Mouse (Mus musculus) ES-E14 (cell line): ENCODE data around the gene Tead2. TPM values are rescaled to one million over a fixed set of nuclear protein-coding genes. Genes with fewer than 3 reads are reported as not detected.

Experiments
- DNase-seq: peaks from one replicate; pipeline ENCODE4 v3.0.0-alpha.2; 2013; ENCODE audit warnings: low read depth, low spot score
- H3K27ac ChIP-seq: 2 replicates; pipeline ENCODE4 v1.5.1; 2012; ENCODE audit warnings: low read depth, mild to moderate bottlenecking, low read length, moderate library complexity, mixed read lengths; ENCODE audit not compliant: poor library complexity, insufficient read depth, severe bottlenecking
- H3K36me3 ChIP-seq: 2 replicates; pipeline ENCODE4 v1.6.1; 2012; ENCODE audit warnings: mild to moderate bottlenecking, low read length, moderate library complexity, mixed read lengths; ENCODE audit not compliant: control insufficient read depth, poor library complexity, insufficient read depth, severe bottlenecking
- H3K4me1 ChIP-seq, 2 experiments: fragments of 150-350 bp in 1 of 2; sonication (generic) in 1 of 2; 2 replicates each; pipeline ENCODE4 v1.6.1; 2012; ENCODE audit warnings: low read length in 2 of 2, mild to moderate bottlenecking in 1 of 2, mixed read lengths in 1 of 2; ENCODE audit not compliant: control insufficient read depth in 2 of 2, insufficient read depth in 2 of 2, poor library complexity in 1 of 2
- H3K4me3 ChIP-seq, 2 experiments: fragments of 150-350 bp in 1 of 2; sonication (generic) in 1 of 2; 2 replicates each; pipeline ENCODE4 v1.5.1; 2012; ENCODE audit warnings: low read length in 2 of 2, low read depth in 1 of 2, mild to moderate bottlenecking in 1 of 2, mixed read lengths in 1 of 2; ENCODE audit not compliant: insufficient read depth in 1 of 2, poor library complexity in 1 of 2, severe bottlenecking in 1 of 2
- H3K9ac ChIP-seq: 2 replicates; pipeline ENCODE4 v1.6.1; 2012; ENCODE audit warnings: low read depth, mild to moderate bottlenecking, low read length, mixed read lengths; ENCODE audit not compliant: poor library complexity, insufficient read depth, severe bottlenecking
- H3K9me3 ChIP-seq: fragments of 150-350 bp; sonication (generic); 2 replicates; pipeline ENCODE4 v1.6.1; 2012; ENCODE audit warnings: low read depth, mild to moderate bottlenecking, low read length; ENCODE audit not compliant: control insufficient read depth, insufficient read depth
- CHD2 ChIP-seq: IDR thresholded peaks from 2 replicates; pipeline ENCODE4 v1.6.1; 2014; ENCODE audit warnings: mild to moderate bottlenecking, low read depth, low read length, inconsistent platforms
- HCFC1 ChIP-seq: IDR thresholded peaks from 2 replicates; pipeline ENCODE4 v1.6.1; 2012; ENCODE audit warnings: low read length, inconsistent platforms, borderline replicate concordance; ENCODE audit not compliant: insufficient read depth
- MAFK ChIP-seq: IDR thresholded peaks from 2 replicates; pipeline ENCODE4 v1.6.1; 2014; ENCODE audit warnings: mild to moderate bottlenecking, low read depth, low read length, inconsistent platforms; ENCODE audit not compliant: insufficient read depth
- ZC3H11A ChIP-seq: IDR thresholded peaks from 2 replicates; pipeline ENCODE4 v1.6.1; 2012; ENCODE audit warnings: low read depth, mild to moderate bottlenecking, inconsistent platforms, low read length, borderline replicate concordance
- ZNF384 ChIP-seq: IDR thresholded peaks from 2 replicates; pipeline ENCODE4 v1.6.1; 2012; ENCODE audit warnings: low read depth, low read length, inconsistent platforms
- in situ Hi-C, 2 experiments: fragments of 600-800 bp; cut with MboI; formaldehyde crosslinking; loops; one replicate each; pipeline ENCODE4 v1.15.1; 2025; ENCODE audit warnings: low sequenced_read_pairs in 2 of 2, inconsistent platforms in 1 of 2; ENCODE audit not compliant: unreplicated experiment in 2 of 2
- total RNA-seq: library from RNA; depleted of rRNA; stranded (reverse); fragments of 300-350 nt; gene quantifications from 2 replicates; pipeline ENCODE4 v1.2.3, GENCODE M21; 2012

Gene Tead2
- total RNA-seq, 1 experiment, result 95.9 TPM

- peaks cover 36% of the 10 kb centered on the region for H3K36me3 ChIP-seq
- no peak overlapping the region for H3K4me3 ChIP-seq
- H3K27ac ChIP-seq, result no peak overlapping the region
- DNase-seq, result no peak
- in situ Hi-C loops, result no loop called here
- peaks cover 7 to 22% of the 10 kb centered on the region in 2 experiments for H3K4me1 ChIP-seq
- no peaks in the 10 kb centered on the region for H3K9me3 ChIP-seq
- TF ChIP-seq ZNF384, result no peak
- TF ChIP-seq HCFC1, result no peak
- no peak for TF ChIP-seq MAFK
- no peak for TF ChIP-seq CHD2
- no peak for TF ChIP-seq ZC3H11A
- no peak overlapping the region for H3K9ac ChIP-seq
Observed at GRCm38 (mm10) chr7:45231941-45232340, 16.4 kb downstream of the Tead2 start.

GRCm38 (mm10) chr7:45232716-45233465 lies 17.3 kb downstream of the Tead2 start:
- in situ Hi-C loops, result no loop called here
- H3K4me3 ChIP-seq, result no peak overlapping the region
- H3K4me1 ChIP-seq, result peaks cover 7 to 24% of the 10 kb centered on the region in 2 experiments
- no peak for TF ChIP-seq ZC3H11A
- no peak for TF ChIP-seq HCFC1
- no peaks in the 10 kb centered on the region for H3K9me3 ChIP-seq
- peaks cover 36% of the 10 kb centered on the region for H3K36me3 ChIP-seq
- no peak overlapping the region for H3K27ac ChIP-seq
- DNase-seq, result no peak
- H3K9ac ChIP-seq, result no peak overlapping the region

GRCm38 (mm10) chr7:45233580-45234332 lies 18.2 kb downstream of the Tead2 start:
- in situ Hi-C loops, result no loop called here
- H3K4me1 ChIP-seq, result peaks cover 7 to 27% of the 10 kb centered on the region in 2 experiments
- peak overlapping the region; percentile 65; the same call in 1 of the 2 replicates for H3K9ac ChIP-seq
- TF ChIP-seq MAFK (no peak), CHD2 (no peak), ZC3H11A (no peak), ZNF384 (no peak), HCFC1 (no peak)
- H3K4me3 ChIP-seq, result peak overlapping the region; percentile 47 to 65
- H3K9me3 ChIP-seq, result no peaks in the 10 kb centered on the region
- H3K27ac ChIP-seq, result no peak overlapping the region
- DNase-seq, result no peak
- H3K36me3 ChIP-seq, result peaks cover 32% of the 10 kb centered on the region

GRCm38 (mm10) chr7:45234333-45234841 lies 18.8 kb downstream of the Tead2 start:
- H3K4me3 ChIP-seq, result peak overlapping the region; percentile 65 to 73
- H3K36me3 ChIP-seq, result peaks cover 29% of the 10 kb centered on the region
- TF ChIP-seq CHD2 (no peak), MAFK (no peak), ZNF384 (no peak), HCFC1 (no peak), ZC3H11A (no peak)
- in situ Hi-C loops, result no loop called here
- no peaks in the 10 kb centered on the region for H3K9me3 ChIP-seq
- H3K9ac ChIP-seq, result peak overlapping the region; percentile 65; the same call in 1 of the 2 replicates
- no peak overlapping the region for H3K27ac ChIP-seq
- H3K4me1 ChIP-seq, result peaks cover 7 to 31% of the 10 kb centered on the region in 2 experiments
- no peak for DNase-seq
